Mouse (Mus musculus) liver, postnatal 0 days (tissue): ENCODE data around the gene Ccdc162. TPM values are rescaled to one million over a fixed set of nuclear protein-coding genes. Genes with fewer than 3 reads are reported as not detected.
A peak's percentile ranks its signal among the peaks of the same experiment; 100 is the strongest.

Experiments used
- ATAC-seq: fragments of 200-750 bp; cut with Nextera tagmentation; 2 replicates; pipeline ENCODE4 v1.8.0; 2017; ENCODE audit warnings: mild to moderate bottlenecking, moderate library complexity
- DNase-seq: peaks from one replicate; pipeline ENCODE4 v3.0.0-alpha.2; 2016
- H3K27ac ChIP-seq: fragments of 300-500 bp; sonication (generic); 2 replicates; pipeline ENCODE4 v1.5.1; 2014; ENCODE audit warnings: antibody characterized with exemption, moderate library complexity, mild to moderate bottlenecking, low read depth
- H3K27me3 ChIP-seq: fragments of 300-500 bp; sonication (generic); 2 replicates; pipeline ENCODE4 v1.6.1; 2014; ENCODE audit warnings: low read length, control low read depth, mixed read lengths; ENCODE audit not compliant: insufficient read depth
- H3K36me3 ChIP-seq: fragments of 300-500 bp; sonication (generic); replicated peaks from 2 replicates; pipeline ENCODE4 v1.6.1; 2014; ENCODE audit warnings: mild to moderate bottlenecking, control low read depth, low read length, moderate library complexity, mixed read lengths; ENCODE audit not compliant: insufficient read depth
- H3K4me1 ChIP-seq: fragments of 300-500 bp; sonication (generic); 2 replicates; pipeline ENCODE4 v1.6.1; 2014; ENCODE audit warnings: antibody characterized with exemption, mild to moderate bottlenecking, control low read depth; ENCODE audit not compliant: insufficient read depth
- H3K4me2 ChIP-seq: fragments of 300-500 bp; sonication (generic); 2 replicates; pipeline ENCODE4 v1.6.1; 2014; ENCODE audit warnings: low read depth, mild to moderate bottlenecking, low read length, moderate library complexity, mixed read lengths
- H3K4me3 ChIP-seq: fragments of 300-500 bp; sonication (generic); 2 replicates; pipeline ENCODE4 v1.5.1; 2014; ENCODE audit warnings: low read depth, low read length
- H3K9ac ChIP-seq: fragments of 300-500 bp; sonication (generic); replicated peaks from 2 replicates; pipeline ENCODE4 v1.6.1; 2014; ENCODE audit warnings: mild to moderate bottlenecking, moderate library complexity
- H3K9me3 ChIP-seq: fragments of 300-500 bp; sonication (generic); 2 replicates; pipeline ENCODE4 v1.6.1; 2016; ENCODE audit warnings: mild to moderate bottlenecking, control low read depth, low read length, mixed read lengths
- CTCF ChIP-seq: sonication (generic); IDR thresholded peaks from 2 replicates; pipeline ENCODE4 v1.5.1; 2016; ENCODE audit warnings: antibody characterized with exemption, low read depth
- EP300 ChIP-seq: IDR thresholded peaks from 2 replicates; pipeline ENCODE4 v1.6.1; 2016; ENCODE audit warnings: antibody characterized with exemption, low read depth, mild to moderate bottlenecking
- WGBS: fragments of 180-500 bp; shearing (Covaris S2); extraction: QIAGEN DNeasy Blood & Tissue Kit; methylation state at CpG from one replicate; pipeline ENCODE4 v1.1.7; 2014; ENCODE audit not compliant: insufficient replicate concordance; 5-methylcytosine and 5-hydroxymethylcytosine counted together
- polyA plus RNA-seq: library from polyadenylated mRNA; unstranded; fragments of >200 nt; fragmentation: Nextera tagmentation; extraction: Ambion mirVana; gene quantifications from 2 replicates; pipeline ENCODE4 v1.2.1, GENCODE M21; 2015

The Ccdc162 gene
- polyA plus RNA-seq, 1 experiment from 2014 or later: 0.62 TPM

- DNase-seq: no peak
- Histone ChIP-seq H3K9me3 (no peaks in the 10 kb centered on the region), H3K4me2 (peak overlapping the region; percentile 71; the same call in 1 of the 2 replicates), H3K9ac (no peak overlapping the region), H3K36me3 (peaks cover 38% of the 10 kb centered on the region), H3K4me3 (peak overlapping the region; percentile 10; the same call in 1 of the 2 replicates), H3K4me1 (peaks cover 30% of the 10 kb centered on the region), H3K27me3 (no peaks in the 10 kb centered on the region), H3K27ac (peak overlapping the region; percentile 75; the same call in 1 of the 2 replicates)
- TF ChIP-seq CTCF: no peak
- no peak for TF ChIP-seq EP300
- WGBS: 46% methylated on average over 3 of the region's 3 CpGs
- no peak for ATAC-seq
These were observed 193.0 kb downstream of the Ccdc162 start for GRCm38 (mm10) chr10:41523386-41523785.

DNA sequence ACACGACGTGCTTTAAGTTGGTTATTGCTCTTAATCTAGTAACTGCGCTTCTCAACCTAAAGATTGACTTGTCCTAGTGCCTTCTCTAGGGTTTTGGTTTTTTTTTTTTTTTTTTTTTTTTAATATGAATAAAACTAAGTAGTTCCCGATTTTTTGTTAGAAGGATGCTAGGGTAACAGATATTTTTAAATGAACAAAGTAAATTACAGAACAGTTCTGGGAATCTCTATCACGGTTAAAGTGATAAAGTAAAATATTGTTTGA is 196.1 kb downstream of the Ccdc162 start:
- DNase-seq (no peak), ATAC-seq (no peak)
- Histone ChIP-seq H3K4me3 (peak overlapping the region; percentile 99), H3K27me3 (no peaks in the 10 kb centered on the region), H3K27ac (peak overlapping the region; percentile 98; the same call in 1 of the 2 replicates), H3K36me3 (peaks cover 16% of the 10 kb centered on the region), H3K4me1 (peaks cover 30% of the 10 kb centered on the region), H3K4me2 (peak overlapping the region; percentile 71), H3K9ac (peak overlapping the region; percentile 97), H3K9me3 (no peaks in the 10 kb centered on the region)
- TF ChIP-seq CTCF (no peak), EP300 (no peak)
- 5% methylated on average over 5 of the region's 5 CpGs for WGBS

- no peaks in the 10 kb centered on the region for H3K27me3 ChIP-seq
- H3K4me2 ChIP-seq: peak overlapping the region; percentile 71
- peak; percentile 35 for ATAC-seq
- no peaks in the 10 kb centered on the region for H3K9me3 ChIP-seq
- peak; percentile 71 for DNase-seq
- peak overlapping the region; percentile 97 for H3K9ac ChIP-seq
- peaks cover 12% of the 10 kb centered on the region for H3K36me3 ChIP-seq
- H3K4me3 ChIP-seq: peak overlapping the region; percentile 99
- H3K4me1 ChIP-seq: peaks cover 28% of the 10 kb centered on the region
- peak overlapping the region; percentile 98 for H3K27ac ChIP-seq
- TF ChIP-seq CTCF (no peak), EP300 (no peak)
- under 1% methylated on average over 64 of the region's 65 CpGs for WGBS
These were observed 196.6 kb downstream of the Ccdc162 start for GRCm38 (mm10) chr10:41519640-41520409.

- ATAC-seq (peak; percentile 89), DNase-seq (peak; percentile 95)
- H3K27me3 ChIP-seq: no peaks in the 10 kb centered on the region
- 2% methylated on average over 60 of the region's 69 CpGs for WGBS
- H3K4me3 ChIP-seq: peak within 1 kb of the TSS; percentile 99
- peak within 1 kb of the TSS; percentile 97 for H3K9ac ChIP-seq
- H3K9me3 ChIP-seq: no peaks in the 10 kb centered on the region
- peaks cover 8% of the 10 kb centered on the region for H3K36me3 ChIP-seq
- H3K4me2 ChIP-seq: peak within 1 kb of the TSS; percentile 71
- H3K4me1 ChIP-seq: peaks cover 28% of the 10 kb centered on the region
- 0 out of 2 replicates have a peak, but pooled peaks have one; percentile 0 for TF ChIP-seq CTCF
- 0 out of 2 replicates have a peak, but pooled peaks have one; percentile 41 for TF ChIP-seq EP300
- peak within 1 kb of the TSS; percentile 98 for H3K27ac ChIP-seq
These were observed 197.3 kb downstream of the Ccdc162 start, which contains the start of gene Cd164 for GRCm38 (mm10) chr10:41518981-41519618. Cd164 (plus strand) TSS chr10:41519414.

DNA sequence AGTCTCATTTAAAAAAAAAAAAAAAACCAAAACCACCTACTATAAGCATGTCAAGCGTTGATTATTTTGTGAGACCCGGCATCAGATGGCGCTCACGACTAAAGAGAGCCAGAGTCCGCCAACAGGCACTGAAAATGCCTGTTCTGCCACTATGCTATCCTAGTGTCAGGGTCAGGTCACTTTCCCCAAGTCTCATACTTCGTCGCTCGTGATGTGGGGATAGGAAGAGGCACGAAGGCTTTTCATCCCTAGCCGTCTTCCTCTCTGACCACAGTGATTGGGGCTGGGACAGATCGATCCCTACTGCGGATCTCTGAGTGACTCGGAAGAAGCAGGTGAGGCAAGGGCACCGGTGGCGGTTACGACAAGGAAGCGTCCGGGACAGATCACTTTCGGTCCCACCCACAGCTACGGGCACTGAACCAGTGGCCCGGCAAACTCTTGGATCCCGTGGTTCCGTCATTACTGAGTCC is 197.9 kb downstream of the Ccdc162 start:
- WGBS: under 1% methylated on average over 23 of the region's 23 CpGs
- no peaks in the 10 kb centered on the region for H3K27me3 ChIP-seq
- H3K4me1 ChIP-seq: peaks cover 27% of the 10 kb centered on the region
- peak overlapping the region; percentile 98 for H3K27ac ChIP-seq
- peak; percentile 79 for DNase-seq
- no peaks in the 10 kb centered on the region for H3K9me3 ChIP-seq
- TF ChIP-seq EP300 (no peak), CTCF (peak; percentile 80)
- ATAC-seq: peak; percentile 69
- peak overlapping the region; percentile 97 for H3K9ac ChIP-seq
- peak overlapping the region; percentile 71 for H3K4me2 ChIP-seq
- peak overlapping the region; percentile 99 for H3K4me3 ChIP-seq
- H3K36me3 ChIP-seq: peaks cover 8% of the 10 kb centered on the region; the same call in 1 of the 2 replicates

DNA sequence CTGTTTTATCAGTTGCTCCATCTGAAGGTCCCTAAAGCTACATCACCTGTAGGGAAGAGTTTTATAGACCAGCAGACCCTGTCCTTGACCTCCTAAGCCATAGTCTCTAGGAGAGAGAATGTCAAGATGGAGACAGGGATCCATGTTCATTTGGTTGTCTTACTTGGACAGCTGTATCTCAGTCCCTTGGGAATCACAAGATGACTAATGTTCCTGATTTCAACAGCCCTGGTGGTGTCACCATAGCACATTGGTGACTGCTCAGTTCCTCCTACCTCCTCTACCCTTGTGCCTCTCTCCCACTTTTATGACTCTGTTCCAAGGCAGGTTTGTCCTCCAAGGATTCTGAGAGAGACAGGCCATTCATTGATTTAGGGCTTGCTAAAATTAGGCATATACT is 201.5 kb downstream of the Ccdc162 start:
- Histone ChIP-seq H3K4me2 (no peak overlapping the region), H3K27ac (no peak overlapping the region), H3K4me1 (peaks cover 5% of the 10 kb centered on the region), H3K9me3 (no peaks in the 10 kb centered on the region), H3K9ac (no peak overlapping the region), H3K36me3 (no peaks in the 10 kb centered on the region), H3K4me3 (no peak overlapping the region), H3K27me3 (no peaks in the 10 kb centered on the region)
- no peak for TF ChIP-seq CTCF
- no peak for TF ChIP-seq EP300
- ATAC-seq: no peak
- DNase-seq: no peak
